Mouse (Mus musculus): ENCODE results near the gene Zfp800.

The Zfp800 gene

DNA sequence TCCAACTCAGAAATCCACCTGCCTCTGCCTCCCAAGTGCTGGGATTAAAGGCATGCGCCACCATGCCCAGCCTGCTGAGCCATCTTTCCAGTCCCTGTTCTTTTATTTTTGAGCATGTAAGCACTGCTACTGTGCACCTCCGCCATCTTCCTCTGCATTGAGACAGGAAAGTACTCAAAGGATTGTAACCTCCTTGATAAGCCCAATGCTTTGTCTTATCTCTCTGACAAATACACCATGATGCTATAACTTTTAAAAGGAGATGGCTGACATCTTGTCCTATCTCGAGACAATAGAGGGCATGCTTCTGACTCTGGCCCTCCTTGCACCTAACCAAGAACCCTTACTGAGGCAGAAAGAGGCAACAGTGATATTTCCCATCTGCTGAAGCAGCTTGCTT, 88.9 kb downstream of the Zfp800 start:
- DNase-seq = no peak

DNA sequence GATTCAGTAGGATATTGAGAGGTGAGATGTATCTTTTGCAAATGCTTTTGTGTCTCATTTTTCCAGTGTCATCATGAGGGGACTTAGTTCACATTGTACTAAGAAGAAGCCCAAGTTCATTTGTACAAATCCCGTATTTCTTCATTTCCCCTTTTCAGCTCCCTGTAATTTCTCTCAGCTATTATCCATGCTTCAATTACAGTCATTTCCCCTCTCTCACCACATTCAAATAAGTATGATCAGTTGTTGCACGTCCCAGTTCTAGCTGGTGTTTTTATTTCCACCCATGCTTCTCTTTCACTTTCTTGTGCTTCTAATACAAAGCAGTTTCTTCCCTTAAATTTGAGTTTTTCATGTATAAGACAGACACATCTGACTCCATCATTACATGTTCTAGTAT, 91.1 kb downstream of the Zfp800 start:
- DNase-seq = no peak

DNA sequence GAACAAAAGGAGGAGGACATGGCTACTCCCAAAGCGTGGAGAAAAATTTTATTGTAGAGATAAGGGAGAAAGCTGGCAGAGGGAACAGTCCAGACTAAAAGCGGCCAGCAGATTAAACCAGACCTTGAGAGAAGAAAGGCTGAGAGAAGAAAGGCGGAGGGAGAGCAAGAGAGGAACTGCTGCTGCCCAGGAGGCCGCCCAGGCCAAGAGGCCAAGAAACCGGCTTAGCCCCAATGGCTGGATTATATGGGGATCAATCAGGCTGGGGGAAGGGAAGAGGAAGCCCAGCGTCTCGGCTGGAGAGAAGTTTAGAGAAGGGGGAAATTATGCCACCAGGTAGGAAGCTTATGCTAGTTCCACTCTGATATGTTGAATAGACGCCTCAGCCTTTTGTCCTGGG, 101.5 kb downstream of the Zfp800 start:
- DNase-seq = no peak

DNA sequence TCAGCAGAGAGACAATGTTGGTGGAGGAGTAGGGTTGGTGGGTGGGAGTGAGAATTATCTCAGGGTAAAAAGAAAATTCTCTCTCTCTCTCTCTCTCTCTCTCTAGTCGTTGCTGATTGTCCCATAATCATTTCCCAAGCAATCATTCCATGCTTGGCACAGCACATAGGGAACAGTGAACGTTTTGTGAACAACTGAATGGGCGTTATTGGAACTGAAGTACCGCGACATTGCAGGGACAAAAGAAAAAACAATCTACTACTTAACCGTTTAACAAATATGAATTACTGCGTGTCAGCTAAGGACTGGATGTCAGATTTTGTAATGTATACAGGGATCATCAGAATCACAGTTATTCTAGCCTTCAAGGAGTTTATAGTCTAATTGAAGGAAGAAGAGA, 102.2 kb downstream of the Zfp800 start:
- no peak for DNase-seq

DNA sequence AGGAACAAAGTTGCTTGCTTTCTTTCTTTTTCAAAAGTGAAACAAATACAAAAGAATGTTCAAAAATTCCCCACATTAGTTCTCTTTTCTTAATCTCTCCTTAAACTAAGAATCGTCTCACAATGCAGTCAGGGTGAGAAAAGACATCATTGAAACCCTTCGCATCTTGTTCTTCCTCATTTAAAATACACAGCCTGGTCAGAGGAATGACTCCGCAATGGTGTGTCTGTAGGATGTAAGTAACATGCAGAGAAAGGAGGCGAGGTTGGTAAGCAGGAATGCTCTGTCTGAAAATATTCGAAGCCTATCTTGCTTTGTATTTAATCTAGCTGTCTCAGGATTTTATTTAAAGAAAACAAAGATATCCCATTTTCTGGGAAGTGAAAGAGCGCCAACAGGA, 105.0 kb downstream of the Zfp800 start:
- DNase-seq = no peak

DNA sequence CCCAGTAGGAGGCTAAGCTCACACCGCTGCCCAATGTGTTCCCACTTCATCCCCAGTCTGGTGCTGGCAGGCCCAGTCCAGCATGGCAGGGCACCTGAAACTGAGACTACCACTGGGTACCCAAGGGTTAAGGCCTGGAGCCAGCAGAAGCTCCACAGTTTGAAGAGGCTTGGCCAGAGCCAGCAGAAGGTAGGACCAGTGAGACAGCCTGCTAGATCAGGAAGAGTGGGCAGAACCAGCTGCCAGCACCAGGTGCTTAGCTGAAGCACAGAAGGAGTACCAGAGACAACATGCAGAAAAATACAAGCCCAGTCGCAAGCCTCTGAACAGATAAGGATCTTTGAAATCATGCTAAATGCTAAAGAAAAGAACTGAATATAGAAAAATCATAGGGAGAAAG, 117.9 kb downstream of the Zfp800 start:
- DNase-seq = peak; percentile 72

DNA sequence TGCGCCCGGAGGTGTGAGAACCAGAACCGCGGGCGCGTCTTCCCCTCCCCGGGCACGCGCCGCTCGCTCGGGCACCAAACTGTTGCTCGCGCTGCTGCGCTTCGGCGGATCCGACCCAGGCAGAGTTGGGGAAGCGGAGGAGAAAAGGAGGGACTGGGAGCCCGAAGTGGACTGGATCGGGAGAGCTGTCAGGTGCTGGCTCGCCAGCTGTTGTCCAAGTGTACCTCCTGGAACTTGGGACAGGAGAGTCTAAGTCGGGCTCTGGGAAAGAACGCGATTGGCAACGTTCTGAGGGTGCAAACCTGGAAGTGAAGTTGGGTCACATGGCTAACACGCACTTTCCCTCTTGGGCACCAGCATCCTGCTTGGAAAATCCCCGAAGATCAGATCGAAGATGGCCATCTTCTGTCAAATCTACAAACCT, 135.6 kb downstream of the Zfp800 start:
- DNase-seq = no peak

DNA sequence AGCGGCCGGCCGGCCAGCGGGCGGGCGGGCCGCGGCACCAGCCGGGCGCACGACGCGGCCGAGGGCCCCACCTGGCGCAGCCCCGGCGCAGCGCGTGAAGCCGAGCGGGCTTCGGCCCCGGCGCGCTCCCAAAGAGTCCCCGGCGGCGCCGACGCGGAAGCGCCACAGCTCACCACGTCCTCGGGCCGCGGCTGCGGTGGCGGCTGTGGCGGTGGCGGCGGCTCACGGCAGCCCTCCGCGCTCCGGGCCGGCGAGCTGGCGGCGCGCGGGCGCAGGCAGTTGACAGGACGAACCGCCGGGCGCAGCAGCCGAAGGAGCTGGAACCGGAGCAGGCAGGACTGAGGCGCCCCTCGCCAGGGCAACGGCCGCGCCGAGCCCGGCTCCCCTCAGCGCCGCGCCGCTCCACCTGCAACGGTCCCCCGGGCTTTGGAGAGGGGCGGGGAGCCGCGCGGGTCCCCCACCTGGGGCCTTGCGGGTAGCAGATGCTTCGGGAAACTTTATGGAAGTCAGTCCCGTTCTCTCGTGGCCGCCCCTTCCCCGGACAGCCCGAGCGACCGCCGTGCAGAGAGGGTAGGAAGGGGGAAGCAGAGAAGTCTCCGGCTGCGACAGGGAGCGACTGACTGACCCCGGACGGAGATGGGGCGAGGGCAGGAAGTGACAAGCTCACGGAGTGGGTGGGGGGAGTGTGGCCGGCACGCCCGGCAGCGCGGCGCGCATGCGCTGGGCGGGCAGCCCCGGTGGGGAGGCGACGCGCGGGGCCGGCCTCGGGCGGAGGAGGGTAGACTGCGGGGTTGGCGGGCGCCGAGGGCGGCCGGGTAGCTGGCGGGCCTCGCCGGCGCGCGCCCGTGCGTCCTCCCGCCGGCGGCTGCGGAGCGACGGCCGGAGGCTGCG, 136.3 kb downstream of the Zfp800 start:
- peak; percentile 90 for DNase-seq

DNA sequence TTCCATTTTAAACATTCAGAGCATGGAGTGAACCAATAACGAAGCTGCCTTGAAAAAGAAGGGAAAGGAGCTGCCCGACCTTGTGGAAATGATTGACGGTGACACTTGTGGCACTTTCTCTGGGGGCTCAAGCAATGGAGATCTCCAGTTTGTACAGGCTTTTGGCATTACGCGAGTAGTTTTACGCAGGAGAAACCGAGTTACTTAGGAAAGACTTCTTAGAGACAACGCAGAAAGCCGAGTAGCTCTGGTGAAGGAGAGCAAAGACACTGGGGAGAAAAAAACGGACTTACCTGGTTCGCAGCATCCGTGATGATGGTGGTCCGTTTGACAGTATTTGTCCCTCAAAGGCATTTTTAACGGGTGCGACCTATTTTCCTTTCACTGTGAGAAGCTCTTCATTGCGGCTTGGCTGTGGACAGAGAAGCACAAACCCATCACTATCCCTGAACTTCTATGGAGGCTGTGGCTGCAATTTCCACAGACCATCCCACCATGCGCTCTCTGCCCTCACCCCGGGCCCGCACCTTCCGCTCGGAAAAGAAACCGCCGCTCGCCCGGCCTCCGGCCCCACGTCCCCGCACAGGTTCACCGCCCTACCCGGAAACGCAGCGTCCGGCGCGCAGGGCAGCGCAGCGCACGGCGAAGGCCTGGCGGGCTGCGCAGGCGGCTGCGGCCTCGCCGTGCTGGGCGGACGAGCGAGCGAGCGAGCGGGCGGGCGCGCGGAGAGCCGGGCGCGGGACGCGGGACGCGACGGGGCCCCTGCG, 137.2 kb downstream of the Zfp800 start:
- DNase-seq = peak; percentile 48

DNA sequence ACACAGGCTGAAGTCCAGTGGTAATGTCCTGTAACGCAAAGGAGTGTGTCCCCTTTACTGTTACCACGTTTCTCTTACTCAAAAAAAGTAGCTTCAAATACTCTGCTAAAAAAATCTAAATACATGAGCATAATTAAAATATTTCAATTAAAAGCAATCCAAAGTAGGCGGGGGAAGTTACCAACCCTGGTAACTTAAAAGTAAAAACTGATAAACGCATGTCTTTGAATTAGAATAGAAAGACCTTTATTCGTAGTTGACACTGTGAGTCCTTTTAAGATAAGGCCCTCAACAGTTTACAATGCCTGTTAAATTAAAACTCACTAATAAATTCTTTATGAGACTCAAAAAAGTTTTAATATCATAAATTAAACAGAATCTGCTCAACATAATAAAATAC, 138.1 kb downstream of the Zfp800 start:
- no peak for DNase-seq

DNA sequence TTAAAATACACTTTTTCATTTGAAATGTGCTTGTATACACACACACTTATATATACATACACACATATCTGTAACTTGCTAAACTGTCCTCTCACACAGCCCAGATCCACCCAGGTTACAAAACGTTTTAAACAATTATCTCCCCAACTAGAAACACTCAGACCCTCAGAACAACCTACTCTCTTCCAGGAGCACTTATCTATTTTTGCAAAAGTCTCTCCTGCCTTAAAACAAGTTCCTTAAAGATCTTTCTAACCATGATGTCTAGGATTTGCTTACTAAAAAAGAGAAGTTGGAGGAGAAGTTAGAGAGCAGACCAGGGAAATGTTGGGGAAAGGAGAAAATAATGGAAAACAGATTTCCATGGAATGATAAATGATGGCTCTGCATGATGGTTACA, 139.4 kb downstream of the Zfp800 start:
- DNase-seq = no peak

DNA sequence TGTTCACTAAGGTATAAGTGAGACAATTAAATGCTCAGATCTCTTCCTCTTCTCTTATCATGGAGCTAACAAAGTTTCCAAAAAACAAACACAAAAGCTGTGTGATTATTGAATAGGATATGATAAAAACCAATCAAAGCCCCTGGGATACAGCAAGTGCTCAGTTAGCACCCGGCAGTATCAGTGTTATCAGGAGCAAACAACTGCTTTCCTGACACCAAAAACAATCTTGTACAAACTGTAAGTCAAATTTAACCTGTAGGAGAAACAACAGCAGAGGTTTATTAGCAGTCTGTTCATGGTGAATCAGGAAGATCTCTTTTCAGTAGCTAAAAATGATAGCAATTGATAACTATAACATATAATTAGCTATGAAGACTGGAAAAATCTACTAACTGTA, 140.0 kb downstream of the Zfp800 start:
- DNase-seq = no peak

DNA sequence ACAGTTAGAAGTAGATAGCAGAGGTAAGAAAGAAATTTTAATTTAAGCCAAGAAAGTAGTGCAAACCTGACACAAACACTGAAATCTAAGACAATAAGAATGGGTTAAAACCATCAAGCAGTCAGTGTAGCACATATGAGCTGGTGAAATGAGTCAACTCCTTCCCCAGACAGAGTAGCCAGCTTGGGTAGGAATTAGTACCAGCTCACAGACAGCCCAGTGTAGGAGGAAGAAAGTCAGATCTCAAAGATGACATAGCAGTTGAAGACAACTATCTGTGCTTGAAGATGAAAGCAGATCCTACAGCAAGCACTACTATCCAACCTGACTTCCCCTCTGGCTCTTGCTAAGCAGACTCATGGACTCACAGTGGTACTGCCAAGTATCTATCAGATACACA, 145.0 kb downstream of the Zfp800 start:
- no peak for DNase-seq

DNA sequence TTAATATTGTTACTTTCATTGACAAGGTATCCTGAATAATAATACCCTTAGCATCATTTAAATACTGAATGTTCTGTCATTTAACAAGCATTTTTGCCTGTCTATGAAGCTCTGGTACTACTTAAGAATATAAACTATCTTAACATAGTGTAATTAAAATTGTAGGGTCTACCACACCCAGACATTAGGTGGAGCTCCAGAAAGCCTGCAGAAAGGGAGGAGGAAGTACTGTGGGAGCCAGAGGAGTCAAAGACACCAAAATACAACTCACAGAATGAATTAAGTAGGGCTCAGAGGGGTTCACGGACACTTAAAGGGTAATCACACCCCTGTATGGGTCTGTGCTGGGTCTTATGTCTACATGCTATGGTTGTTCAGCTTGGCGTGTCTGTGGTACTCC, 149.6 kb downstream of the Zfp800 start:
- no peak for DNase-seq

DNA sequence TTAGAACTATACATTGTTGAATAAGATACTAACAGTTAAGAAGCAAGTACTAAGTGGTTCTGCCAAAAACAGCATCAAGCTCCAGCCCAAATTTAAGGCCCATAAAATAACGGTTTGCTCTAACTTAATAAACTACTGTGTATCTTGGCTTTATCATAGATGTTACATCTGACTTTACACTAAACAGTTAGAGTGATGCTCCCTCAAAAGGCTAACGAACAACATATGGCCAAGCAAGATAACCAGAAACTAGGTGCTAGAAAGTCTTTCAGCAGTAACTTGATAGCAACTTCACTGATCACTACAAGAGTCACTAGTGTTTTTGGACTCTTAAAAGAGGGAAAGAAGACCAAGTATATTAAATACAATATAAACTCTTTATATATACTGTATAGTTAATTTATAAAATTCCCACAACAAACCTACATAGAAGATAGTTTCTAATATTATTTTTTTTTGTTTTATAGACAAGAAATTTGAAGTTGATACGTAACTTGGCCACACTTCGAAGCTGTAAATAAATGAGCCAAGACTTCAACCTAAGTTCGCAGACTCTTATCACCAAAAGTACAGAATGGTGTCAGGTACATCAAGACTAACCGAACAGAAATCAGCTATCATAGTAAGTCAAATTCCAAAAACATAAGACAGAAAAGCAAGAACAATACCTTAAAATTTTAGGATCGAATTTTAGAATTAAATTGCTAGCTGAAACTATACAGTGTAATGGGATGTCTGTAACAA, 165.0 kb downstream of the Zfp800 start:
- DNase-seq = no peak

DNA sequence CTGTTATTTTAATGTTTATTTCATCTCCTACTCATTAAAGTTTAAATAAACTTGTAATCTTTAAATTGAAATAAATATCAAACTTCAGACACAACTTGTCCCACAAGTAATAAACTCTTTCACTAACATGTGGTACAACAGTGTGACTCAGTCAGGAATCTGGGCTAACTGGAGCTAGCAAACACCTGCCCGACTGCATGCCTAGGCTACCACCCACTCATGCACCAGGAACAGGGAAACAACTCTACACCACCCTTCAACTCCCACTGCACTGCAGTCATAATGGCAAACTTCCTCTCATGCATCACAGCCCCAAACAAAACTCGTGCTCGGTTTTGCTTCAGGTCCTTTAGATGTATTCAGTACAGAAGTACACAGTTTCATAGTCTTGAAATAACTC, 169.7 kb downstream of the Zfp800 start:
- no peak for DNase-seq

DNA sequence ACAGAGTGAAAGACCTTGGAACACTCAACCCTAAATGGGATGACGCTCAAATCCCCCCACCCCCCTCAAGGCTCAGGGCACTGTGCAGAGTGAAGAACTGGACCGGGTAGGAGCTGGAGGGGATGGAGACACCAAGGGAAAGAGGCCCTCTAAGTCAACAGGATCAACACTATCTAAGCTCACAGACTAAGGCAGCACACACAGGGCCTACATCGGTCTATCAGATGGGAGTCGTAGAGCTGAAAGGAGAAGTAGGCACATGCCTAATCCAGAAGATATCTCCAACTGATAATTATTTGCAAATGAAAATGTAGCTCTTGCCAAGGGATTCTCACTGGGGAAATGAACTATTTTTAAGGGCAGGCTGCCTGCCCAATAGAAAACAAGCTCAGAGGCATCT, 176.8 kb downstream of the Zfp800 start:
- no peak for DNase-seq

DNA sequence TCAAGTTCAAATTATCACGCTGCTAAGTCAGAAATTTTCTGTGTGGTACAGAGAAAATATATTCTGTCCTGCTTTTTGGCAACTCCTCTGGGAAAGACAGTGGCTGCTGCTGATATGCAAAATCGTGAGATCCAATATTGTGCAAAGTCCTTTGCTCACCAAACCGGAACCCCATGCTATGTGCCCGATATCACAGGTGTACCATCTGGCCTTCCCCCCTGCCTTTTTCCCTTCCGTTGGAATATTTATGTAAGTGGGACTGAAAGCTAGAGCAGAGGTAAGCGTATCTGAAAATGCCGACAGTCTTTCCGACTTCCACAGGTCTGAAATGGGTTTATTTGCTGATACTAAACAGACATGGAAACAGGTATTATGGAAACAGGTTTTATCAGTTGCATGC, 179.4 kb downstream of the Zfp800 start:
- no peak for DNase-seq

DNA sequence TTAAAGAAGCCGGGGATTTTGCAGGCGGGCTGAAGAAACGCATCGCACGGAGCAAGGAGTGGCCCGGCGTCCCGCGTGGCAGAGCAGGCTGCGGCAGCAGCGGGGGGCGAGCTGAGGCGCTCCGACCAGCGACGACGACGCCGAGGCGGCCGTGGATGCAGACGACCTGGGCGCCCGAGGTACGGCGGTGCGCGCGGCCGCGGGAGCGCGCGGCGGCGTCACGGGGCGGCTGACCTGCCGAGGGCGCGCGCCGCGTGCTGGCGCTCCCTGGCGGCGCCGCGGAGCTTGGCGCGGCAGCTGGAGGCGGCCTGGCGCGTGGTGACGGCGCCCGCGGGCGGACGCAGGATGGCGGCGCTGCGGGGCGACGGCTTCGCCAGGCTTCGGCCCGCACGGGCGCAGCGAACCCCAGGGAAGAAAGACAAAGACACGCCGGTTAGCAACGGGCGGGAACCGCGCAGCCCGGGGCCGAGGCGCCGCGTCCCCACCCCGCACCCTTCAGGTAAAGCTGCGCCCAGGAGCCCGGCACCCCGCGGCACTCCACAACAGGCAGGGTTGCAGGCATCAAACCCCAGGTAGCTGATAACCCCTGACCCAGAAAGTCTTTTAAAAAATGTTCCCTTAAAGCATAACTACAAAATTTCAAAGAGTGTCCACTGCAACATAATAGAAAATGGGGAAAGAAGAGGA, 182.4 kb downstream of the Zfp800 start:
- peak; percentile 84 for DNase-seq

DNA sequence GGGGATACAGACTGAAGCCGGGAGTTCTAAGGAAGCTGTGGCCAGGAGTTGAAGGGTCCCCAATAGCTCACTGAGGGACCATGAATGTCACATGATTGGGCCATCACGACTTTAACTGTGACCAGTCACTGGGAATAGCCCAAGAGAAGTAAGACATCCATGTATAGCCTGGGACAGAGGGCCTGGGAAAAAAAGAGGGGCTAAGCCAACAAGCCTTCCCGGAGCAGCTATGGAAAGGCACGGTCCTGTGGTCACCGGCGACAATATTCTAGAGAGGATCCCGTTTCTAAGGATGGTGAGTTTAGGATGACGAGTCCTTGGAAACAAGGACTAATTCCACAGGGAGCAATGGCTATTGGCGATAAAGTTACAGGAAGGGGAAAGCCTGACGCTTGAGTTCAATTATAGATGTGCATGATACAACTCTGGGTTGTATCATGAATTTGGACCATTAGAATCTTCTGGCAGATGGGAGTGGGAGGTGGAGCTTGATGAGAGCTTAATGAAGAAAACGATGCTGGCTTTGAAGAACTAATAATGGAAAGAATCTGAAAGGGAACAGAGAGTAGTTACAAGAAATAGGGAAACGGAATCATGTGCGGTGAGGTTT, 183.0 kb downstream of the Zfp800 start:
- no peak for DNase-seq

DNA sequence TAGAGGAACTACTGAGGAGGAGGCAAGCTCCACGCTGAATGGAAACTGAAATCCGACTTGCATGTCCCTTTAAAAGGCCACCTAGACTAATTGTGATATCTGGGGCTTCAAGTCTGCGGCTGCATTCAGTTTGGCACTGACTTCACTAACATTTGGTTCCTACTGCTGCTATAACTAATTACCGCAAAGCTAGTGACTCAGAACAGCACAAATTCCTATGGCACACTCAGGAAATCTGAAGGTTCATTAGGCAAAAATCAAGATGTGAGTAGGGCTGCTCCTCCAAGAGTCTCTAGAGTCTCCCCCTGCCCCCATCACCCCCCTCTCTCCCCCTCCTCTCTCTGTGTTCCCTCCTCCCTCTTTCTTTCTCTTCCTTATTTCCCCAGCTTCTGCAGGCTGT, 194.4 kb downstream of the Zfp800 start:
- DNase-seq = no peak

DNA sequence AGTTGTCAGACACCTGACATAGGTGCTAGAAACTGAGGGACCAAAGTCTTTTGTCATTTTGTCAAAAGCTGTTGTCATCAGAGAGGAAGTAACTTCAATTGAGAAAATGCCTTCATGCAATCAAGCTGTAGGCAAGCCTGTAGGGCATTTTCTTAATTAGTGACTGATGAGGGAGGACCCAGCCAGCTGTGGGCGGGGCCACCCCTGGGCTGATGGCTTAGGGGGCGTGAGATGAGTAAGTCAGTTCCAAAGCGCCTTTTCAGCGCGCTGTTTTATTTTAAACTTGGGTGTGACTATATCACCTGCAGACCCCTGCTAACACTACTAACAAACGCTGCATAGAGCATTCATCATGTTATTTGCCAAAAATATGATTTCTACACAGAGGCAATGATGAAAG, 195.0 kb downstream of the Zfp800 start:
- DNase-seq = no peak

DNA sequence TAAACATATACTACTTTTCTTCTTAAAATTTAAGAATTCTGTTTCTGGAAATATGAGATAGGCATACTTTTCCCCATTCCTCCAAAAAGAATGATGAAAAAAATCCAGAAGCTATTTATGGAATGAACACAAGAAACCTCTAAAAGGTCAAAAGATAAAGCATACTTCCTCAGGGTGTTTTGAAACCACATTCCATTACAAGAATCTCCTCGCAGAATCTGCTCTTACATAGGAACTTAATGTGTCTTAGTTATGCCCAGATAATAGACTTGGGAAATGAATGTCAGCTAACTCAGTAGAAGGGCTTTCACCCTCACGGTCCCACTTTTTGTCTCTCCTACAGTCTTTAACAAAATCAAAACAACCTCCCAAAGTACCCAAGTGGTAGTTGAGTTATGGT, 203.9 kb downstream of the Zfp800 start:
- no peak for DNase-seq

All from right cerebral cortex, postnatal 25 days (tissue).